In the genomic region with DNA sequence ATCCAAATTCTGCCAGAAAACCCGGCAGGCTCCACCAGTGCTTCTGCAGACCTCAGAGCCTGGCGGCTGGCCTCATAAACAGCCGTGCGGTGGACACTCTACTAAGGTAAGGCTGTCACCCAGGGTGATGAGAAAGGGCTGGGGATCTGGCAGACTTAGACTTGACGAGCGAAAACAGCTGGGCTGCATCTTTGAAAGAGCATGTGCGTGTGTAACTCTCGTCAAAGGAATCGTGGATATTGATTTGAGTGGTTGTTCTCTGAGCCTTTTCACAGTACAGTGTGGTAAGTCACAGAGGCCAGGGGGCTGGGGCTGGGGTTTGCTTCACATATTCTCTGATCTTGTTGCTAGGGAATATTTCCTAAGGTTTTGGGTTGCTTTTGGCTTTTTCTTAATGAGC, we compare ENCODE assay signal across 8 mouse cellular contexts. TPM values are rescaled to one million over a fixed set of nuclear protein-coding genes. Genes with fewer than 3 reads are reported as not detected.
DNase-seq lines count a peak whose midpoint lies in the region; ATAC-seq and TF ChIP-seq lines count a peak whose summit lies in the region.

A gene (plus strand): TSS at position 26 of the 400 bp plus-strand sequence.

- no peak within 1 kb of the TSS for H3K27ac ChIP-seq in heart, adult 2 months
- no peak within 1 kb of the TSS for H3K27ac ChIP-seq in forebrain, postnatal 0 days (ENCODE audit: low read depth, low read length)
- H3K27ac ChIP-seq in hindbrain, embryonic 14.5 days = no peak within 1 kb of the TSS
- H3K27ac ChIP-seq in liver, embryonic 15.5 days (replicated peaks) = no peak within 1 kb of the TSS
- no peak within 1 kb of the TSS for H3K27ac ChIP-seq in stomach, postnatal 0 days (replicated peaks)

- H3K4me2 ChIP-seq in forebrain, postnatal 0 days (ENCODE audit: low read depth) = no peak within 1 kb of the TSS
- no peak within 1 kb of the TSS for H3K4me2 ChIP-seq in hindbrain, embryonic 14.5 days (replicated peaks)
- no peak within 1 kb of the TSS for H3K4me2 ChIP-seq in liver, embryonic 15.5 days
- H3K4me2 ChIP-seq in stomach, postnatal 0 days (replicated peaks; ENCODE audit: low read depth) = no peak within 1 kb of the TSS

- intact Hi-C loops in heart, adult 2 months (cut with DNase I) = no loop called here

- H3K36me3 ChIP-seq in heart, adult 2 months (ENCODE audit: control insufficient read depth, insufficient read depth, low read length) = no peaks in the 10 kb centered on the region
- H3K36me3 ChIP-seq in forebrain, postnatal 0 days (ENCODE audit: insufficient read depth) = no peaks in the 10 kb centered on the region
- H3K36me3 ChIP-seq in hindbrain, embryonic 14.5 days (replicated peaks; ENCODE audit: control insufficient read depth, insufficient read depth) = no peaks in the 10 kb centered on the region
- no peaks in the 10 kb centered on the region for H3K36me3 ChIP-seq in liver, embryonic 15.5 days (replicated peaks)
- H3K36me3 ChIP-seq in stomach, postnatal 0 days (ENCODE audit: control insufficient read depth, insufficient read depth, low read length) = no peaks in the 10 kb centered on the region

- no peak for TF ChIP-seq CTCF in heart, adult 2 months (IDR thresholded peaks at IDR 0.05)
- TF ChIP-seq CTCF in forebrain, postnatal 0 days (IDR thresholded peaks at IDR 0.05; ENCODE audit: low read depth) = no peak
- TF ChIP-seq CTCF in stomach, postnatal 0 days (IDR thresholded peaks at IDR 0.05; ENCODE audit: low read depth) = no peak

- ATAC-seq in activated CD4-positive, CD25-positive, alpha-beta regulatory T cell, adult 4 months = no peak
- no peak for ATAC-seq in forebrain, postnatal 0 days
- ATAC-seq in hindbrain, embryonic 14.5 days (ENCODE audit: low FRiP score) = no peak
- no peak for ATAC-seq in liver, embryonic 15.5 days (ENCODE audit: insufficient read depth)
- no peak for ATAC-seq in stomach, postnatal 0 days (ENCODE audit: low FRiP score, low TSS enrichment)

- no peaks in the 10 kb centered on the region for H3K4me1 ChIP-seq in heart, adult 2 months (ENCODE audit: control insufficient read depth, insufficient read depth, low read length)
- no peaks in the 10 kb centered on the region for H3K4me1 ChIP-seq in forebrain, postnatal 0 days (ENCODE audit: insufficient read depth)
- no peaks in the 10 kb centered on the region for H3K4me1 ChIP-seq in hindbrain, embryonic 14.5 days (replicated peaks; ENCODE audit: control insufficient read depth, insufficient read depth, low read length)
- H3K4me1 ChIP-seq in liver, embryonic 15.5 days (replicated peaks) = no peaks in the 10 kb centered on the region
- H3K4me1 ChIP-seq in stomach, postnatal 0 days (replicated peaks; ENCODE audit: control insufficient read depth, insufficient read depth) = no peaks in the 10 kb centered on the region

- no peak for TF ChIP-seq EP300 in heart, adult 2 months (IDR thresholded peaks at IDR 0.05; ENCODE audit: insufficient read depth, low read depth, low read length)
- TF ChIP-seq EP300 in stomach, postnatal 0 days (optimal IDR thresholded peaks at IDR 0.05) = no peak

- DNase-seq in heart, adult 2 months = no peak
- no peak for DNase-seq in heart, adult 9 months (ENCODE audit: low spot score in 2 of 2)
- no peak for DNase-seq in forebrain, postnatal 0 days
- no peak for DNase-seq in hindbrain, embryonic 14.5 days (ENCODE audit: low spot score)
- no peak for DNase-seq in stomach, postnatal 0 days (ENCODE audit: low spot score)
- DNase-seq in cerebellum, adult 8-10 months = no peak

- H3K27me3 ChIP-seq in heart, adult 2 months (ENCODE audit: control insufficient read depth, insufficient read depth, low read length) = no peaks in the 10 kb centered on the region
- H3K27me3 ChIP-seq in forebrain, postnatal 0 days (ENCODE audit: insufficient read depth, low read length) = no peaks in the 10 kb centered on the region
- H3K27me3 ChIP-seq in hindbrain, embryonic 14.5 days (ENCODE audit: control insufficient read depth, insufficient read depth, low read length) = no peaks in the 10 kb centered on the region
- no peaks in the 10 kb centered on the region for H3K27me3 ChIP-seq in liver, embryonic 15.5 days
- no peaks in the 10 kb centered on the region for H3K27me3 ChIP-seq in stomach, postnatal 0 days (ENCODE audit: control insufficient read depth, insufficient read depth, low read length)

- no peaks in the 10 kb centered on the region for H3K79me2 ChIP-seq in heart, adult 2 months (replicated peaks; ENCODE audit: control insufficient read depth, insufficient read depth, low read length)

- H3K9ac ChIP-seq in heart, adult 2 months (ENCODE audit: low read depth, low read length) = no peak within 1 kb of the TSS
- no peak within 1 kb of the TSS for H3K9ac ChIP-seq in forebrain, postnatal 0 days
- no peak within 1 kb of the TSS for H3K9ac ChIP-seq in hindbrain, embryonic 14.5 days
- H3K9ac ChIP-seq in liver, embryonic 15.5 days = no peak within 1 kb of the TSS
- no peak within 1 kb of the TSS for H3K9ac ChIP-seq in stomach, postnatal 0 days (ENCODE audit: low read length)

- no peak for TF ChIP-seq POLR2A in heart, adult 2 months (IDR thresholded peaks at IDR 0.05; ENCODE audit: insufficient read depth, low read depth, low read length)

- H3K4me3 ChIP-seq in heart, adult 2 months = no peak within 1 kb of the TSS
- H3K4me3 ChIP-seq in forebrain, postnatal 0 days (ENCODE audit: low read depth, low read length) = no peak within 1 kb of the TSS
- no peak within 1 kb of the TSS for H3K4me3 ChIP-seq in hindbrain, embryonic 14.5 days (replicated peaks; ENCODE audit: low read length)
- no peak within 1 kb of the TSS for H3K4me3 ChIP-seq in liver, embryonic 15.5 days (replicated peaks)
- H3K4me3 ChIP-seq in stomach, postnatal 0 days (ENCODE audit: low read depth, low read length) = no peak within 1 kb of the TSS

- WGBS in heart, adult 2 months = 77% methylated on average over 9 of the region's 9 CpGs
- WGBS in forebrain, postnatal 0 days = 52% methylated on average over 9 of the region's 9 CpGs
- WGBS in hindbrain, embryonic 14.5 days = 67% methylated on average over 9 of the region's 9 CpGs
- WGBS in liver, embryonic 15.5 days (ENCODE audit: insufficient replicate concordance) = 62% methylated on average over 9 of the region's 9 CpGs
- whole genome bisulfite sequencing in stomach, postnatal 0 days = 36% methylated on average over 9 of the region's 9 CpGs

- no peaks in the 10 kb centered on the region for H3K9me3 ChIP-seq in forebrain, postnatal 0 days (ENCODE audit: low read length)
- H3K9me3 ChIP-seq in hindbrain, embryonic 14.5 days (ENCODE audit: control insufficient read depth, low read length) = no peaks in the 10 kb centered on the region
- H3K9me3 ChIP-seq in liver, embryonic 15.5 days (replicated peaks) = no peaks in the 10 kb centered on the region
- no peaks in the 10 kb centered on the region for H3K9me3 ChIP-seq in stomach, postnatal 0 days (ENCODE audit: control insufficient read depth, low read length)

RNA-seq across cellular contexts. Expression of the gene that starts here (rescaled TPM):
- 10 to 100 TPM; 56.8 to 61.1 TPM for total RNA-seq in heart, adult 2 months (2021)
- polyA plus RNA-seq in heart, adult 2 months (2012; rRNA removed) = 21.3 and 29.9 TPM in 2 replicates
- polyA plus RNA-seq in activated CD4-positive, CD25-positive, alpha-beta regulatory T cell, adult 4 months (2017; shearing (Covaris generic)) = 10 to 100 TPM; 27.5 to 28.0 TPM
- 96.3 and 108 TPM in 2 replicates for total RNA-seq in forebrain, postnatal 0 days (2014; rRNA removed)
- polyA plus RNA-seq in forebrain, postnatal 0 days (2015; fragmentation: Nextera tagmentation; extraction: Ambion mirVana) = 74.5 and 81.5 TPM in 2 replicates
- polyA plus RNA-seq in hindbrain, embryonic 14.5 days (2014; fragmentation: Nextera tagmentation; extraction: Ambion mirVana) = 124 and 126 TPM in 2 replicates
- polyA plus RNA-seq in liver, embryonic 15.5 days (2015; fragmentation: Nextera tagmentation; extraction: Ambion mirVana) = 48.0 and 49.0 TPM in 2 replicates
- 61.9 TPM in 2 replicates for polyA plus RNA-seq in stomach, postnatal 0 days (2015; fragmentation: Nextera tagmentation; extraction: Ambion mirVana)
